Mouse (Mus musculus) inflammation-experienced regulatory T-cells (primary cell): ENCODE measurements around the gene Cdkn2b. TPM values are rescaled to one million over a fixed set of nuclear protein-coding genes. Genes with fewer than 3 reads are reported as not detected.

Source experiments
- polyA plus RNA-seq, 2 experiments: library from polyadenylated mRNA; unstranded; fragments of 100-300 nt; shearing (Covaris generic); gene quantifications; one replicate each; pipeline ENCODE4 v1.2.1; 2017

Cdkn2b gene
- 1 to 10 TPM; 3.3 to 4.0 TPM for polyA plus RNA-seq

GRCm38 (mm10) chr4:89310491-89311254, at the start of gene Cdkn2b:
Cdkn2b (minus strand) TSS chr4:89311039.

DNA sequence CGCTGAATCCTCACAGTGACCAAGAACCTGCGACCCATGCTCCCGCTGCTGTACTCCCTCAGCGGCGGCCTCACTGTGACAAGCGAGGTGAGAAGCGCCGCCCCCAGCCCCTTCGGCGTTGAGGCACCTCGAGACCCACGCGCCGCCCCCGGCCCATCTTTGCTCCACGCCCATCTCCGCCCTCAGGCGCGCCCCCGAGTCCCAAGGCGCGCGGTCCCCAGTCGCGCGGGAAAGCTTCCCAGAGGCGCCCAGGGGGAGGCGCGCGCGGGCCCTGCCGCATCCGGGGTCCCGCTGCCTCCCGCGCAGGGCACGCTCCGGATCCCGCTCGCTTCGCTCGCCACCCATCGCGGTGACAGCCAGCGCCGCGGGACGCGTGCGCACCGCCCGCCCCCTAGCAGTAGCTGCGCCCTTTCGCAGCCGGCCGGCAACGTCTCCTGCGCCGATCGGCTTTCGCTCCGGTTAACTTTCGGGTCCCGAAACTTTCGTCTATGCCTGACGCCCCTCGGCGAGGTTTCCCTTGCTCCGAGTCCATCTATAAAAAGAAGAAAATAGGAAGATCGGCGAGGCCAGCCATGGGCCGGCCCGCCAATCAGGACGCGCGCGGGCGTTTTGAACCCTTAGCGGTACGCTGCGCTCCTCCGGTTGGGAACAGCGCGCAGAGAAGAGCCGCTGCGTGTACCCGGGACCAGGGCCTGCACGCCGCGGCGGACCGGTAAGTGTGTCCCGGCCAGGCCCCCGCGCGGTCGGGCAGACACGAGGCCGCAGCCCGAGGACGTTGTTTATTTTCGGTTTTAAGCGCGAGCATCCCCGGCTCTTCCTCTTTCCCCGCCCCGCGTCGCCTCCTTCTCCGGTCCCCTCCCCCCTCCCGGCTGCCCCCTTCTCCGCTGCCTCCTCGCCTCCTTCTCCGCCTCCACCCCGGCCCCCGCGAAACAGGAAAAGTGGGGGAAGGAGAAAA, 16.1 kb downstream of the Cdkn2b start, which contains the start of gene Cdkn2a:
TSS of gene Cdkn2a (minus strand) at position 168 of the 955 bp plus-strand sequence.

Other genes starting within 250 kb of the Cdkn2b start
- 10 to 100 TPM; 36.7 to 47.0 TPM for gene Mtap, start 173.9 kb downstream of the Cdkn2b start, polyA plus RNA-seq
- gene Cdkn2a, start 16.4 kb downstream of the Cdkn2b start, polyA plus RNA-seq = under 1 TPM; 0.24 to 0.32 TPM